Mouse (Mus musculus): ENCODE measurements at regions not wholly inside any gene's neighbourhood (a gene's known extent, or its start where the extent isn't known, plus 50 kb on each side); places are given as distances from the start of the nearest gene placed in this dataset.

DNA sequence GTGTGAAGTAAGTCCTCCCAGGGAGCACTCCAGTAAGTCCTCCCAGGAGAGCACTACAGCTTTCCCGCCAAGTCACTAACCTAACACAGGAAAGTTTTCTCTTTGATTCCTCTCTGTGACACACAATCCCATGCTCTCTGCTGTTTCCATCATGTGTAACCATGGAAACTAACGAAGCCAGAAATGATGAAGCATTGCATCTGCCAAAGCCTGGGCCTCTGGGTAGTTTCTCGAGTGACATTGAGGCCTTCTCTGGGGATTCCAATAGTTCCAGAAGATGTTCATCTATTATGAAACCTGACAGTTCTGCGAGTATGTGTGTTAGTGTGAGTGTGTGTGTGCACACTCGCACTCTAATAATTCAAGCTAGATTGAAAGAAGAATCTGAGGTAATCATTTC is 140.7 kb upstream of the Zfp637 start:
- H3K27me3 ChIP-seq (ENCODE audit: control insufficient read depth in 1 of 2, insufficient read depth in 2 of 2, low read length in 2 of 2): no peaks in the 10 kb centered on the region
- TF ChIP-seq NRF1 (IDR thresholded peaks at IDR 0.05; ENCODE audit: insufficient read depth, low read depth, low read length, poor library complexity, severe bottlenecking): no peak
- TF ChIP-seq TAL1 (IDR thresholded peaks at IDR 0.05; ENCODE audit: low read length): no peak
- H3K27ac ChIP-seq (ENCODE audit: control insufficient read depth, low read depth, low read length): no peak overlapping the region

DNA sequence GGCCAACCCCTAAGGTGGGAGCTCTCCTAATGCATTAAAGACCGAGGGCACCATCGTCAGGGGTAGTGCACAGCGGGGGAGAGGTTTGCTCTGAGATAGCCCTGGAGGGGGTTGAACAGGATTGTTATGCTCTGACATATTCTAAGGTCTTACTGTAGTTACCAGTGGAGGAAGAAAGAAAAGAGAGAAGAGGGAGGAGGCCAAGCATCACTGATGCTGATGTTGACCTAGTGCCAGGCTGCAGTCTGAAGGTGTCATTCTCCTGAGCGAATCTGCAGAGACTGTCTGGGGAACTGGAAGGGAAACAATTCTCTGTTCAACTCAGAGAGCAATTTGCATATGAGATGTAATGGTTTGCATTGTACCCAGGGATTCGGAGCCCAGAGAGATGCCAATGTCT is 139.4 kb upstream of the Zfp637 start:
- TF ChIP-seq MAFK (IDR thresholded peaks at IDR 0.05; ENCODE audit: borderline replicate concordance, low read depth, low read length) (no peak), E2F4 (IDR thresholded peaks at IDR 0.05; ENCODE audit: borderline replicate concordance, low read depth, low read length) (no peak), GATA1 (IDR thresholded peaks at IDR 0.05; ENCODE audit: low read depth, low read length) (no peak), KAT2A (conservative IDR thresholded peaks at IDR 0.05; ENCODE audit: low read depth, low read length) (no peak), GABPA (IDR thresholded peaks at IDR 0.05; ENCODE audit: low read depth, low read length) (no peak), TAL1 (IDR thresholded peaks at IDR 0.05; ENCODE audit: low read length) (no peak), JUND (IDR thresholded peaks at IDR 0.05; ENCODE audit: low read depth, low read length) (no peak), ETS1 (IDR thresholded peaks at IDR 0.05; ENCODE audit: low read depth, low read length) (no peak), HCFC1 (IDR thresholded peaks at IDR 0.05; ENCODE audit: low read depth, low read length) (no peak), EP300 (IDR thresholded peaks at IDR 0.05; ENCODE audit: low read depth in 1 of 2, low read length in 2 of 2) (no peak), TBP (IDR thresholded peaks at IDR 0.05; ENCODE audit: low read depth, low read length) (no peak), MXI1 (IDR thresholded peaks at IDR 0.05; ENCODE audit: low read depth, low read length) (no peak), NRF1 (IDR thresholded peaks at IDR 0.05; ENCODE audit: insufficient read depth, low read depth, low read length, poor library complexity, severe bottlenecking) (no peak), RCOR1 (IDR thresholded peaks at IDR 0.05; ENCODE audit: low read depth, low read length) (no peak), MYB (IDR thresholded peaks at IDR 0.05; ENCODE audit: low read depth, low read length) (no peak), MYC (IDR thresholded peaks at IDR 0.05; ENCODE audit: low read depth, low read length) (no peak), USF2 (IDR thresholded peaks at IDR 0.05; ENCODE audit: borderline replicate concordance in 1 of 2, insufficient read depth in 1 of 2, low read depth in 1 of 2, low read length in 2 of 2) (no peak), POLR2AphosphoS2 (IDR thresholded peaks at IDR 0.05; ENCODE audit: low read length) (no peak)
- H3K9ac ChIP-seq (ENCODE audit: control insufficient read depth, low read depth, low read length, poor library complexity, severe bottlenecking): no peak overlapping the region
- H3K79me2 ChIP-seq (ENCODE audit: control insufficient read depth, insufficient read depth, low read length, poor library complexity): no peaks in the 10 kb centered on the region
- no peaks in the 10 kb centered on the region for H3K4me1 ChIP-seq (ENCODE audit: control insufficient read depth in 1 of 2, insufficient read depth in 2 of 2, low read length in 2 of 2)
- no peak overlapping the region for H3K27ac ChIP-seq (ENCODE audit: control insufficient read depth, low read depth, low read length)
- H3K4me3 ChIP-seq (ENCODE audit: control insufficient read depth in 1 of 2, insufficient read depth in 1 of 2, low read depth in 2 of 2, low read length in 2 of 2): no peak overlapping the region
- H3K36me3 ChIP-seq (ENCODE audit: control insufficient read depth in 1 of 2, insufficient read depth in 2 of 2, low read length in 2 of 2): no peaks in the 10 kb centered on the region
- no peaks in the 10 kb centered on the region for H3K9me3 ChIP-seq (replicated peaks; ENCODE audit: insufficient read depth, low read length)
- no peak for DNase-seq (ENCODE audit: low read depth, low spot score)
- H3K27me3 ChIP-seq (ENCODE audit: control insufficient read depth in 1 of 2, insufficient read depth in 2 of 2, low read length in 2 of 2): no peaks in the 10 kb centered on the region

More for the DNA sequence above, 140.7 kb upstream of the Zfp637 start:
- Histone ChIP-seq H3K79me2 (ENCODE audit: control insufficient read depth, insufficient read depth, low read length, poor library complexity) (no peaks in the 10 kb centered on the region), H3K9ac (ENCODE audit: control insufficient read depth, low read depth, low read length, poor library complexity, severe bottlenecking) (no peak overlapping the region), H3K4me1 (ENCODE audit: control insufficient read depth in 1 of 2, insufficient read depth in 2 of 2, low read length in 2 of 2) (no peaks in the 10 kb centered on the region), H3K36me3 (ENCODE audit: control insufficient read depth in 1 of 2, insufficient read depth in 2 of 2, low read length in 2 of 2) (no peaks in the 10 kb centered on the region), H3K9me3 (replicated peaks; ENCODE audit: insufficient read depth, low read length) (no peaks in the 10 kb centered on the region), H3K4me3 (ENCODE audit: control insufficient read depth in 1 of 2, insufficient read depth in 1 of 2, low read depth in 2 of 2, low read length in 2 of 2) (no peak overlapping the region)
- DNase-seq (ENCODE audit: low read depth, low spot score): no peak
